ENCODE assay signal across 8 mouse cellular contexts in the genomic region with DNA sequence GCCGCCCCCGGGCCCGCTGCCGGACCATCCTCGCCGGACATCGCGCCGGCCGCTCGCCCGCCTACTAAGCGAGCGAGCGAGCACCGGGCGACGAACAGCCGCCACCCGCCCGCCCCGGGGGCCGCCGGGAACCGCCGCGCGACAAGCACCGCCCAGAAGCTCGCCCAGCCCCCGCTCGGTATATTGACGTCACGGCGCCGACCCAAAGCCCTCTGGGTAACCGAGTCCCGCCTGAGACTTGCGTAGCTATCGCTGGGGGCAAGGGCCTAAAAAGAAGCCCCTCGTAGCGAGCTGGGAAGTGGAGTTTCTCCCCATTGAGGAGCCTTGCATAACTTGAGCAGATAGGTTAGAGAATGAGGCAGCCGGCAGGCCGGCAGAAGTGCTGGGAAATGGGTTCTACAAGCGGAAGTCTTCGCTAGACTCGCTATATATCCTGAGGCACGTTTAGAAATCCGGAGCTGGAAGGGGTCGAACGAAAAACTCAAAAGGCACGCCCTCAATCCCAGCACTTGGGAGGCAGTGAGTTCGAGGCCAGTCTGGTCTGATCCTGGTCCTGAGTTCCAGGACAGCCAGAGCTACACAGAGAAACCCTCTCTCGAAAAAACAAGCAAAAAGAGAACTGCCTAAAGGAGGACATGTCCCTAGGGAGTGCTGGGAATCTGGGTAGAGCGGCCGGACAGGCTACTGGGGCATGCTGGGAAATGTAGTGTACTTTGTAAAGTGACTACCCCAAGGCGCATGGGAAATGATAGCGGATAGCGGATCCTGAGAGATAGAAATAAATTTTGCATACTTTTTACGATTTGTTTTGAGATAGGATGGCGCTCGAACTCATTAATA. TPM values are rescaled to one million over a fixed set of nuclear protein-coding genes. Genes with fewer than 3 reads are reported as not detected.
DNase-seq lines count a peak whose midpoint lies in the region; ATAC-seq and TF ChIP-seq lines count a peak whose summit lies in the region.

TSS of gene Ppp1r12c (minus strand) at position 123 of the 840 bp plus-strand sequence.

- under 1% methylated on average over 57 of the region's 62 CpGs for WGBS in forebrain, embryonic 16.5 days
- under 1% methylated on average over 62 of the region's 62 CpGs for WGBS in lung, embryonic 14.5 days
- WGBS in olfactory bulb, adult 2 months, result under 1% methylated on average over 61 of the region's 62 CpGs
- 5% methylated on average over 62 of the region's 62 CpGs for WGBS in thymus, adult 2 months

- H3K4me1 ChIP-seq in forebrain, embryonic 16.5 days (replicated peaks; ENCODE audit: control insufficient read depth, insufficient read depth, low read length), result peaks cover 30% of the 10 kb centered on the region
- peaks cover 12% of the 10 kb centered on the region for H3K4me1 ChIP-seq in lung, embryonic 14.5 days (ENCODE audit: insufficient read depth)
- H3K4me1 ChIP-seq in olfactory bulb, adult 2 months (ENCODE audit: control insufficient read depth, insufficient read depth, low read length), result peaks cover 23% of the 10 kb centered on the region
- peaks cover 22% of the 10 kb centered on the region for H3K4me1 ChIP-seq in thymus, adult 2 months (replicated peaks; ENCODE audit: control insufficient read depth, insufficient read depth, low read length)

- peaks cover under 1% of the 10 kb centered on the region; the same call in 1 of the 2 replicates for H3K36me3 ChIP-seq in forebrain, embryonic 16.5 days (ENCODE audit: control insufficient read depth, insufficient read depth)
- peaks cover 8% of the 10 kb centered on the region for H3K36me3 ChIP-seq in lung, embryonic 14.5 days (ENCODE audit: insufficient read depth)
- H3K36me3 ChIP-seq in thymus, adult 2 months (ENCODE audit: control insufficient read depth, insufficient read depth, low read length), result peaks cover 4% of the 10 kb centered on the region

- no peak for TF ChIP-seq CTCF in layer of hippocampus, adult 2 months (conservative IDR thresholded peaks at IDR 0.05)
- no peak for TF ChIP-seq CTCF in lung, embryonic 14.5 days (IDR thresholded peaks at IDR 0.05; ENCODE audit: low read depth)
- TF ChIP-seq CTCF in olfactory bulb, adult 2 months (IDR thresholded peaks at IDR 0.05; ENCODE audit: insufficient read depth, low read depth, low read length), result no peak
- peak; percentile 61; the same call in 1 of the 2 replicates for TF ChIP-seq CTCF in thymus, adult 2 months (IDR thresholded peaks at IDR 0.05; ENCODE audit: borderline replicate concordance, control insufficient read depth, extremely low read depth, insufficient read depth, low read length, poor library complexity)

- peak; percentile 88 for TF ChIP-seq POLR2A in olfactory bulb, adult 2 months (IDR thresholded peaks at IDR 0.05; ENCODE audit: insufficient read depth, low read depth, low read length)
- peak; percentile 88 for TF ChIP-seq POLR2A in thymus, adult 2 months (IDR thresholded peaks at IDR 0.05; ENCODE audit: control insufficient read depth, extremely low read depth, insufficient read depth, low read length, poor library complexity)

- H3K4me3 ChIP-seq in forebrain, embryonic 16.5 days (replicated peaks; ENCODE audit: low read length), result peak within 1 kb of the TSS; percentile 84
- H3K4me3 ChIP-seq in layer of hippocampus, adult 2 months, result peak within 1 kb of the TSS; percentile 93
- H3K4me3 ChIP-seq in lung, embryonic 14.5 days (ENCODE audit: low read depth, low read length), result peak within 1 kb of the TSS; percentile 87
- peak within 1 kb of the TSS; percentile 71 for H3K4me3 ChIP-seq in olfactory bulb, adult 2 months (ENCODE audit: insufficient read depth, low read depth, low read length)
- peak within 1 kb of the TSS; percentile 100 for H3K4me3 ChIP-seq in thymus, adult 2 months (ENCODE audit: control insufficient read depth, insufficient read depth, low read length)

- peak; percentile 87 for DNase-seq in ES-CJ7 (ENCODE audit: low read depth, low spot score)
- peak; percentile 95 for DNase-seq in cerebellum, adult 11-12 months
- peak; percentile 96 to 98 for DNase-seq in heart, postnatal 36 days
- peak; percentile 96 to 97 for DNase-seq in layer of hippocampus, adult 2 months (ENCODE audit: low spot score in 2 of 2)
- DNase-seq in lung, embryonic 14.5 days, result peak; percentile 97
- peak; percentile 94 for DNase-seq in thymus, adult 2 months

- H3K27me3 ChIP-seq in forebrain, embryonic 16.5 days (replicated peaks; ENCODE audit: control insufficient read depth, insufficient read depth, low read length), result no peaks in the 10 kb centered on the region
- H3K27me3 ChIP-seq in lung, embryonic 14.5 days (ENCODE audit: insufficient read depth, low read length), result no peaks in the 10 kb centered on the region
- no peaks in the 10 kb centered on the region for H3K27me3 ChIP-seq in thymus, adult 2 months (ENCODE audit: control insufficient read depth, insufficient read depth, low read length)

- no peaks in the 10 kb centered on the region for H3K9me3 ChIP-seq in forebrain, embryonic 16.5 days (ENCODE audit: control insufficient read depth, low read length)
- no peaks in the 10 kb centered on the region for H3K9me3 ChIP-seq in lung, embryonic 14.5 days (ENCODE audit: low read depth, low read length)

- peak; percentile 95 for ATAC-seq in forebrain, embryonic 16.5 days
- peak; percentile 94 for ATAC-seq in lung, embryonic 14.5 days (ENCODE audit: insufficient read depth)

- intact Hi-C loops in heart, postnatal 36 days (cut with DNase I), result no loop called here

- peak within 1 kb of the TSS; percentile 88 for H3K9ac ChIP-seq in forebrain, embryonic 16.5 days (replicated peaks; ENCODE audit: low read depth, low read length)
- H3K9ac ChIP-seq in lung, embryonic 14.5 days, result peak within 1 kb of the TSS; percentile 92

- H3K4me2 ChIP-seq in forebrain, embryonic 16.5 days (ENCODE audit: low read length), result peak within 1 kb of the TSS; percentile 67
- H3K4me2 ChIP-seq in lung, embryonic 14.5 days, result peak within 1 kb of the TSS; percentile 80

- peak within 1 kb of the TSS; percentile 87 for H3K27ac ChIP-seq in forebrain, embryonic 16.5 days (ENCODE audit: low read length)
- H3K27ac ChIP-seq in layer of hippocampus, adult 2 months, result peak within 1 kb of the TSS; percentile 98
- H3K27ac ChIP-seq in lung, embryonic 14.5 days (ENCODE audit: low read depth), result peak within 1 kb of the TSS; percentile 91
- peak within 1 kb of the TSS; percentile 87 for H3K27ac ChIP-seq in olfactory bulb, adult 2 months (ENCODE audit: insufficient read depth, low read depth, low read length)
- H3K27ac ChIP-seq in thymus, adult 2 months (ENCODE audit: control insufficient read depth, insufficient read depth, low read length), result peak within 1 kb of the TSS; percentile 95

RNA-seq across cellular contexts. Expression of gene Ppp1r12c, which starts in this region (rescaled TPM):
- polyA plus RNA-seq in forebrain, embryonic 16.5 days (2015; fragmentation: Nextera tagmentation; extraction: Ambion mirVana), result 40.6 and 50.0 TPM in 2 replicates
- 10 to 100 TPM; 59.7 to 62.2 TPM for total RNA-seq in heart, postnatal 36 days (2021)
- 100 to 1,000 TPM; 157 to 161 TPM for total RNA-seq in layer of hippocampus, adult 2 months (2021)
- polyA plus RNA-seq in lung, embryonic 14.5 days (2014; fragmentation: Nextera tagmentation; extraction: Ambion mirVana), result 54.3 TPM in 2 replicates
- not detected in 2 replicates for polyA plus RNA-seq in olfactory bulb, adult 2 months (2012; ENCODE audit: insufficient read depth, insufficient read length, low replicate concordance, missing spikeins)
- polyA plus RNA-seq in thymus, adult 2 months (2012; rRNA removed), result 136 and 162 TPM in 2 replicates

Comparison
In these comparisons a context has a peak if more than half of its experiments do, and no peak if none do; other contexts are left out.
1. Peak in every context shown above with its lines: DNase-seq, ATAC-seq, H3K4me3 ChIP-seq and H3K27ac ChIP-seq.